Mouse (Mus musculus): ENCODE measurements at regions not wholly inside any gene's neighbourhood (a gene's known extent, or its start where the extent isn't known, plus 50 kb on each side); places are given as distances from the start of the nearest gene placed in this dataset.

GRCm38 (mm10) chr11:89229726-89230125 is 72.4 kb downstream of the Nog start:
- Histone ChIP-seq H3ac (ENCODE audit: control insufficient read depth, insufficient read length, low read depth) (no peak overlapping the region), H3K79me2 (ENCODE audit: control insufficient read depth, insufficient read depth) (no peaks in the 10 kb centered on the region), H3K79me3 (ENCODE audit: low read depth) (no peaks in the 10 kb centered on the region), H3K27me3 (ENCODE audit: control insufficient read depth, insufficient read depth, insufficient read length) (no peaks in the 10 kb centered on the region), H3K4me3 (ENCODE audit: insufficient read depth, poor library complexity, severe bottlenecking) (no peak overlapping the region), H3K36me3 (ENCODE audit: control insufficient read depth, insufficient read depth) (no peaks in the 10 kb centered on the region)
- no peak for TF ChIP-seq MYOG (IDR thresholded peaks at IDR 0.05; ENCODE audit: control insufficient read depth, extremely low read depth, insufficient read length)
- TF ChIP-seq USF1 (IDR thresholded peaks at IDR 0.05; ENCODE audit: low read depth), result no peak

- Histone ChIP-seq H3ac (ENCODE audit: control insufficient read depth, insufficient read length, low read depth) (no peak overlapping the region), H3K79me2 (ENCODE audit: control insufficient read depth, insufficient read depth) (no peaks in the 10 kb centered on the region), H3K79me3 (ENCODE audit: low read depth) (no peaks in the 10 kb centered on the region), H3K27me3 (ENCODE audit: control insufficient read depth, insufficient read depth, insufficient read length) (no peaks in the 10 kb centered on the region), H3K4me3 (ENCODE audit: insufficient read depth, poor library complexity, severe bottlenecking) (no peak overlapping the region), H3K36me3 (ENCODE audit: control insufficient read depth, insufficient read depth) (no peaks in the 10 kb centered on the region)
- TF ChIP-seq MAX (IDR thresholded peaks at IDR 0.05) (no peak), MYOG (IDR thresholded peaks at IDR 0.05; ENCODE audit: control insufficient read depth, extremely low read depth, insufficient read length) (no peak), CEBPB (IDR thresholded peaks at IDR 0.05; ENCODE audit: low read depth) (peak; percentile 68)
Measured at GRCm38 (mm10) chr11:89213204-89213603, 88.9 kb downstream of the Nog start.

GRCm38 (mm10) chr11:89209531-89209950 is 92.6 kb downstream of the Nog start:
- Histone ChIP-seq H3K79me3 (ENCODE audit: low read depth) (no peaks in the 10 kb centered on the region), H3K36me3 (ENCODE audit: control insufficient read depth, insufficient read depth) (no peaks in the 10 kb centered on the region), H3K79me2 (ENCODE audit: control insufficient read depth, insufficient read depth) (no peaks in the 10 kb centered on the region), H3ac (ENCODE audit: control insufficient read depth, insufficient read length, low read depth) (no peak overlapping the region), H3K4me3 (ENCODE audit: insufficient read depth, poor library complexity, severe bottlenecking) (no peak overlapping the region), H3K27me3 (ENCODE audit: control insufficient read depth, insufficient read depth, insufficient read length) (no peaks in the 10 kb centered on the region)
- no peak for TF ChIP-seq FOSL1 (IDR thresholded peaks at IDR 0.05; ENCODE audit: insufficient read depth, low read length, poor library complexity, severe bottlenecking)
- no peak for TF ChIP-seq MAX (IDR thresholded peaks at IDR 0.05)
- no peak for TF ChIP-seq MYOG (IDR thresholded peaks at IDR 0.05; ENCODE audit: control insufficient read depth, extremely low read depth, insufficient read length)
- no peak for TF ChIP-seq CTCF (IDR thresholded peaks at IDR 0.05; ENCODE audit: control insufficient read depth, insufficient read depth, insufficient read length)
- TF ChIP-seq USF1 (IDR thresholded peaks at IDR 0.05; ENCODE audit: low read depth), result no peak
- TF ChIP-seq MYOD1 (IDR thresholded peaks at IDR 0.05; ENCODE audit: control insufficient read depth, insufficient read length, low read depth), result no peak
- TF ChIP-seq CEBPB (IDR thresholded peaks at IDR 0.05; ENCODE audit: low read depth), result no peak

- Histone ChIP-seq H3K4me3 (ENCODE audit: insufficient read depth, poor library complexity, severe bottlenecking) (no peak overlapping the region), H3ac (ENCODE audit: control insufficient read depth, insufficient read length, low read depth) (no peak overlapping the region), H3K79me3 (ENCODE audit: low read depth) (no peaks in the 10 kb centered on the region), H3K36me3 (ENCODE audit: control insufficient read depth, insufficient read depth) (no peaks in the 10 kb centered on the region), H3K27me3 (ENCODE audit: control insufficient read depth, insufficient read depth, insufficient read length) (no peaks in the 10 kb centered on the region), H3K79me2 (ENCODE audit: control insufficient read depth, insufficient read depth) (no peaks in the 10 kb centered on the region)
- TF ChIP-seq CTCF (IDR thresholded peaks at IDR 0.05; ENCODE audit: control insufficient read depth, insufficient read depth, insufficient read length), result no peak
- TF ChIP-seq FOSL1 (IDR thresholded peaks at IDR 0.05; ENCODE audit: insufficient read depth, low read length, poor library complexity, severe bottlenecking), result no peak
- no peak for TF ChIP-seq MYOD1 (IDR thresholded peaks at IDR 0.05; ENCODE audit: control insufficient read depth, insufficient read length, low read depth)
- no peak for TF ChIP-seq MYOG (IDR thresholded peaks at IDR 0.05; ENCODE audit: control insufficient read depth, extremely low read depth, insufficient read length)
- TF ChIP-seq CEBPB (IDR thresholded peaks at IDR 0.05; ENCODE audit: low read depth), result no peak
- TF ChIP-seq MAX (IDR thresholded peaks at IDR 0.05), result no peak
- TF ChIP-seq USF1 (IDR thresholded peaks at IDR 0.05; ENCODE audit: low read depth), result no peak
Measured at GRCm38 (mm10) chr11:89209072-89209471, 93.1 kb downstream of the Nog start.

GRCm38 (mm10) chr11:89206788-89207187 is 95.3 kb downstream of the Nog start:
- TF ChIP-seq MYOD1 (IDR thresholded peaks at IDR 0.05; ENCODE audit: control insufficient read depth, insufficient read length, low read depth), result peak; percentile 81
- TF ChIP-seq CTCF (IDR thresholded peaks at IDR 0.05; ENCODE audit: control insufficient read depth, insufficient read depth, insufficient read length), result no peak
- TF ChIP-seq MYOG (IDR thresholded peaks at IDR 0.05; ENCODE audit: control insufficient read depth, extremely low read depth, insufficient read length), result no peak
- no peak for TF ChIP-seq FOSL1 (IDR thresholded peaks at IDR 0.05; ENCODE audit: insufficient read depth, low read length, poor library complexity, severe bottlenecking)
- no peak for TF ChIP-seq CEBPB (IDR thresholded peaks at IDR 0.05; ENCODE audit: low read depth)
- peak; percentile 97 for TF ChIP-seq USF1 (IDR thresholded peaks at IDR 0.05; ENCODE audit: low read depth)
- peak; percentile 60 for TF ChIP-seq MAX (IDR thresholded peaks at IDR 0.05)
- Histone ChIP-seq H3ac (ENCODE audit: control insufficient read depth, insufficient read length, low read depth) (no peak overlapping the region), H3K27me3 (ENCODE audit: control insufficient read depth, insufficient read depth, insufficient read length) (no peaks in the 10 kb centered on the region), H3K36me3 (ENCODE audit: control insufficient read depth, insufficient read depth) (no peaks in the 10 kb centered on the region), H3K4me3 (ENCODE audit: insufficient read depth, poor library complexity, severe bottlenecking) (no peak overlapping the region), H3K79me3 (ENCODE audit: low read depth) (no peaks in the 10 kb centered on the region), H3K79me2 (ENCODE audit: control insufficient read depth, insufficient read depth) (no peaks in the 10 kb centered on the region)

- no peak overlapping the region for H3K4me3 ChIP-seq (ENCODE audit: insufficient read depth, poor library complexity, severe bottlenecking)
- H3ac ChIP-seq (ENCODE audit: control insufficient read depth, insufficient read length, low read depth), result no peak overlapping the region
- no peak for TF ChIP-seq CTCF (IDR thresholded peaks at IDR 0.05; ENCODE audit: control insufficient read depth, insufficient read depth, insufficient read length)
- TF ChIP-seq MYOD1 (IDR thresholded peaks at IDR 0.05; ENCODE audit: control insufficient read depth, insufficient read length, low read depth), result no peak
- no peak for TF ChIP-seq CEBPB (IDR thresholded peaks at IDR 0.05; ENCODE audit: low read depth)
- no peaks in the 10 kb centered on the region for H3K79me3 ChIP-seq (ENCODE audit: low read depth)
- no peaks in the 10 kb centered on the region for H3K79me2 ChIP-seq (ENCODE audit: control insufficient read depth, insufficient read depth)
- H3K27me3 ChIP-seq (ENCODE audit: control insufficient read depth, insufficient read depth, insufficient read length), result no peaks in the 10 kb centered on the region
- no peaks in the 10 kb centered on the region for H3K36me3 ChIP-seq (ENCODE audit: control insufficient read depth, insufficient read depth)
Measured at GRCm38 (mm10) chr11:89204948-89205545, 97.1 kb downstream of the Nog start.

Measured in C2C12 (cell line).